Mouse (Mus musculus): ENCODE results near the gene Cyb5d2. TPM values are rescaled to one million over a fixed set of nuclear protein-coding genes. Genes with fewer than 3 reads are reported as not detected.

The Cyb5d2 gene
- polyA plus RNA-seq, 1 experiment from 2014 or later = 5.3 TPM

GRCm38 (mm10) chr11:72814188-72814587, 18.2 kb upstream of the Cyb5d2 start:
- peaks cover 7% of the 10 kb centered on the region for H3K36me3 ChIP-seq (ENCODE audit: control insufficient read depth, insufficient read depth, low read length)
- H3K4me1 ChIP-seq (ENCODE audit: control insufficient read depth, insufficient read depth, low read length) = no peaks in the 10 kb centered on the region
- WGBS = 74% methylated on average over 2 of the region's 2 CpGs

GRCm38 (mm10) chr11:72813687-72814086, 17.7 kb upstream of the Cyb5d2 start:
- Histone ChIP-seq H3K36me3 (ENCODE audit: control insufficient read depth, insufficient read depth, low read length) (peaks cover 4% of the 10 kb centered on the region; the same call in 1 of the 2 replicates), H3K4me3 (ENCODE audit: low read depth, low read length) (no peak overlapping the region), H3K27me3 (ENCODE audit: control insufficient read depth, insufficient read depth, low read length) (no peaks in the 10 kb centered on the region), H3K4me2 (replicated peaks; ENCODE audit: low read depth, low read length) (no peak overlapping the region), H3K27ac (ENCODE audit: low read length) (no peak overlapping the region), H3K4me1 (ENCODE audit: control insufficient read depth, insufficient read depth, low read length) (no peaks in the 10 kb centered on the region), H3K9me3 (ENCODE audit: control insufficient read depth, low read depth, low read length) (no peaks in the 10 kb centered on the region), H3K9ac (replicated peaks; ENCODE audit: low read depth, low read length) (no peak overlapping the region)
- ATAC-seq (ENCODE audit: insufficient number of reproducible peaks, insufficient read depth, low FRiP score, low read depth) = no peak
- 91% methylated on average over 5 of the region's 5 CpGs for WGBS

More at GRCm38 (mm10) chr11:72814188-72814587, 18.2 kb upstream of the Cyb5d2 start:
- Histone ChIP-seq H3K4me2 (replicated peaks; ENCODE audit: low read depth, low read length) (no peak overlapping the region), H3K4me3 (ENCODE audit: low read depth, low read length) (no peak overlapping the region), H3K9ac (replicated peaks; ENCODE audit: low read depth, low read length) (no peak overlapping the region), H3K9me3 (ENCODE audit: control insufficient read depth, low read depth, low read length) (no peaks in the 10 kb centered on the region), H3K27me3 (ENCODE audit: control insufficient read depth, insufficient read depth, low read length) (no peaks in the 10 kb centered on the region), H3K27ac (ENCODE audit: low read length) (no peak overlapping the region)
- ATAC-seq (ENCODE audit: insufficient number of reproducible peaks, insufficient read depth, low FRiP score, low read depth) = no peak

DNA sequence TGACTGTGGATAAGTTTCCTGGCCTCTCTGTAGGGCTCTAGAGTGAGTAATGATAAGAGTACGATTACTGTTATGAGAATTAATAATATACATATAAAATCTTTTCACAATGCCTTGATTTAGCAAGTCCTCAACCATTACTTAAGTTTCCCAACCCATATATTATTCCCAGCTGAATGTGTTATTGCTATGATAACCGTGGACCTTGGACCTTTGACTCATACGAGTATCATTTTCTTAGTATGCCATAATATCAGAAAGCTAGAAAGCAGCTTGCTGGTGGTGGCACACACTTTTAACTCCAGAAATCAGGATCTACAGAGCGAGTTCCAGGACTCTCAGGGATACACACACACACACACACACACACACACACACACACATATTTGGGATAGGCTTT, 12.1 kb upstream of the Cyb5d2 start:
- H3K4me2 ChIP-seq (replicated peaks; ENCODE audit: low read depth, low read length) = no peak overlapping the region
- no peaks in the 10 kb centered on the region for H3K36me3 ChIP-seq (ENCODE audit: control insufficient read depth, insufficient read depth, low read length)
- H3K9ac ChIP-seq (replicated peaks; ENCODE audit: low read depth, low read length) = no peak overlapping the region
- H3K27me3 ChIP-seq (ENCODE audit: control insufficient read depth, insufficient read depth, low read length) = no peaks in the 10 kb centered on the region
- ATAC-seq (ENCODE audit: insufficient number of reproducible peaks, insufficient read depth, low FRiP score, low read depth) = no peak
- no peak overlapping the region for H3K4me3 ChIP-seq (ENCODE audit: low read depth, low read length)
- H3K4me1 ChIP-seq (ENCODE audit: control insufficient read depth, insufficient read depth, low read length) = no peaks in the 10 kb centered on the region
- no peaks in the 10 kb centered on the region for H3K9me3 ChIP-seq (ENCODE audit: control insufficient read depth, low read depth, low read length)
- WGBS = 77% methylated on average over 4 of the region's 4 CpGs
- H3K27ac ChIP-seq (ENCODE audit: low read length) = no peak overlapping the region

GRCm38 (mm10) chr11:72806556-72806955, 10.6 kb upstream of the Cyb5d2 start:
- no peak overlapping the region for H3K4me2 ChIP-seq (replicated peaks; ENCODE audit: low read depth, low read length)
- H3K36me3 ChIP-seq (ENCODE audit: control insufficient read depth, insufficient read depth, low read length) = no peaks in the 10 kb centered on the region
- WGBS = 61% methylated on average over 2 of the region's 2 CpGs
- H3K4me1 ChIP-seq (ENCODE audit: control insufficient read depth, insufficient read depth, low read length) = no peaks in the 10 kb centered on the region
- no peak overlapping the region for H3K9ac ChIP-seq (replicated peaks; ENCODE audit: low read depth, low read length)
- no peak overlapping the region for H3K4me3 ChIP-seq (ENCODE audit: low read depth, low read length)
- no peaks in the 10 kb centered on the region for H3K9me3 ChIP-seq (ENCODE audit: control insufficient read depth, low read depth, low read length)
- no peak for ATAC-seq (ENCODE audit: insufficient number of reproducible peaks, insufficient read depth, low FRiP score, low read depth)
- no peaks in the 10 kb centered on the region for H3K27me3 ChIP-seq (ENCODE audit: control insufficient read depth, insufficient read depth, low read length)
- H3K27ac ChIP-seq (ENCODE audit: low read length) = no peak overlapping the region

- Histone ChIP-seq H3K36me3 (ENCODE audit: control insufficient read depth, insufficient read depth, low read length) (no peaks in the 10 kb centered on the region), H3K4me1 (ENCODE audit: control insufficient read depth, insufficient read depth, low read length) (no peaks in the 10 kb centered on the region), H3K9me3 (ENCODE audit: control insufficient read depth, low read depth, low read length) (no peaks in the 10 kb centered on the region), H3K9ac (replicated peaks; ENCODE audit: low read depth, low read length) (no peak overlapping the region), H3K27me3 (ENCODE audit: control insufficient read depth, insufficient read depth, low read length) (no peaks in the 10 kb centered on the region), H3K4me3 (ENCODE audit: low read depth, low read length) (no peak overlapping the region), H3K4me2 (replicated peaks; ENCODE audit: low read depth, low read length) (no peak overlapping the region), H3K27ac (ENCODE audit: low read length) (no peak overlapping the region)
- 90% methylated on average over 3 of the region's 3 CpGs for WGBS
- ATAC-seq (ENCODE audit: insufficient number of reproducible peaks, insufficient read depth, low FRiP score, low read depth) = no peak
These were observed 9.3 kb upstream of the Cyb5d2 start for GRCm38 (mm10) chr11:72805232-72805631.

DNA sequence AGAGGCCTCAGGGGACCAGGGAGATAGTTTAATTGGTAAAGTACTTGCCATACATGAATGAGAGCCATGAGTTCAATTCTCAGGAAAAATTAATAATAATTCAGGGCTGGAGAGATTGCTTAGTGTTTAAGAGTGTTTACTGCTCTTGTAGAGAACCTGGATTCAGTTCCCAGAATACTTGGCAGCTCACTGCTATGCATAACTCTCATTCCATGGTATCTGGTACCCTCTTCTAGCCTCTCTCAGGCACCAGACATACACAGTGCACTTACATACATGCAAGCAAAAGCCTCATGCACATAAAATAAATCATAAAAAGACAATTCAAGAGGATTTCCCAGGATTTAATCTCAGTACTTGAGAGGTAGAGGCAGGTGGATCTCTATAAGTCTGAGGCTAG, 8.6 kb upstream of the Cyb5d2 start:
- no peaks in the 10 kb centered on the region for H3K27me3 ChIP-seq (ENCODE audit: control insufficient read depth, insufficient read depth, low read length)
- no peak overlapping the region for H3K4me2 ChIP-seq (replicated peaks; ENCODE audit: low read depth, low read length)
- H3K9ac ChIP-seq (replicated peaks; ENCODE audit: low read depth, low read length) = no peak overlapping the region
- no peak overlapping the region for H3K27ac ChIP-seq (ENCODE audit: low read length)
- H3K9me3 ChIP-seq (ENCODE audit: control insufficient read depth, low read depth, low read length) = no peaks in the 10 kb centered on the region
- H3K4me3 ChIP-seq (ENCODE audit: low read depth, low read length) = no peak overlapping the region
- H3K36me3 ChIP-seq (ENCODE audit: control insufficient read depth, insufficient read depth, low read length) = no peaks in the 10 kb centered on the region
- no peak for ATAC-seq (ENCODE audit: insufficient number of reproducible peaks, insufficient read depth, low FRiP score, low read depth)
- H3K4me1 ChIP-seq (ENCODE audit: control insufficient read depth, insufficient read depth, low read length) = no peaks in the 10 kb centered on the region

DNA sequence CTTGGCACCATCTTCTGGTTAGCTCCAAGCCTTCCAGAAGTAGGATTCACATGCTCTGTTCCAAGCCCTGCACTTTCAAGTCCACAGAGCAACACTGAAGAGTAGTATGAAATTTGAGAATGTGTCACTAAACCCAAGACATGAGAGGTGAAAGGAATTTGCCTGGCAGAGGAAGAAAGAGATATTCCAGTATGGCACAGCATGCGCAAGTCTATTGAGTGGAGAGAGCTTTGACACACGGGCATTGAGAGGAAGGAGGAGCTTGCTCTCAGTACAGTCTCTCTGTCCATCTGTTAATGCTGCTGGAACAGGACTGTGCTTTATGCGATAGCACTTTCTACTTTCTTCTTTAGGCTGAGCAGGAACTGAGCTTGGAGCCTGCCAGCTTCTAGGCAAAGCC, 7.1 kb upstream of the Cyb5d2 start:
- no peak for ATAC-seq (ENCODE audit: insufficient number of reproducible peaks, insufficient read depth, low FRiP score, low read depth)
- Histone ChIP-seq H3K4me2 (replicated peaks; ENCODE audit: low read depth, low read length) (no peak overlapping the region), H3K27ac (ENCODE audit: low read length) (no peak overlapping the region), H3K4me1 (ENCODE audit: control insufficient read depth, insufficient read depth, low read length) (no peaks in the 10 kb centered on the region), H3K27me3 (ENCODE audit: control insufficient read depth, insufficient read depth, low read length) (no peaks in the 10 kb centered on the region), H3K9ac (replicated peaks; ENCODE audit: low read depth, low read length) (no peak overlapping the region), H3K4me3 (ENCODE audit: low read depth, low read length) (no peak overlapping the region), H3K36me3 (ENCODE audit: control insufficient read depth, insufficient read depth, low read length) (no peaks in the 10 kb centered on the region), H3K9me3 (ENCODE audit: control insufficient read depth, low read depth, low read length) (no peaks in the 10 kb centered on the region)
- WGBS = 82% methylated on average over 3 of the region's 3 CpGs

GRCm38 (mm10) chr11:72801182-72801581, 5.2 kb upstream of the Cyb5d2 start:
- H3K9me3 ChIP-seq (ENCODE audit: control insufficient read depth, low read depth, low read length) = no peaks in the 10 kb centered on the region
- no peak overlapping the region for H3K9ac ChIP-seq (replicated peaks; ENCODE audit: low read depth, low read length)
- no peak overlapping the region for H3K4me2 ChIP-seq (replicated peaks; ENCODE audit: low read depth, low read length)
- H3K4me3 ChIP-seq (ENCODE audit: low read depth, low read length) = no peak overlapping the region
- no peak for ATAC-seq (ENCODE audit: insufficient number of reproducible peaks, insufficient read depth, low FRiP score, low read depth)
- 0 out of 2 replicates have a peak, but pooled peaks cover 3% of the 10 kb centered on the region for H3K4me1 ChIP-seq (ENCODE audit: control insufficient read depth, insufficient read depth, low read length)
- no peaks in the 10 kb centered on the region for H3K36me3 ChIP-seq (ENCODE audit: control insufficient read depth, insufficient read depth, low read length)
- no peak overlapping the region for H3K27ac ChIP-seq (ENCODE audit: low read length)
- H3K27me3 ChIP-seq (ENCODE audit: control insufficient read depth, insufficient read depth, low read length) = no peaks in the 10 kb centered on the region

GRCm38 (mm10) chr11:72798112-72798511, 2.2 kb upstream of the Cyb5d2 start:
- 0 out of 2 replicates have a peak, but pooled peaks cover 3% of the 10 kb centered on the region for H3K4me1 ChIP-seq (ENCODE audit: control insufficient read depth, insufficient read depth, low read length)
- H3K4me3 ChIP-seq (ENCODE audit: low read depth, low read length) = no peak overlapping the region
- H3K9ac ChIP-seq (replicated peaks; ENCODE audit: low read depth, low read length) = no peak overlapping the region
- H3K27me3 ChIP-seq (ENCODE audit: control insufficient read depth, insufficient read depth, low read length) = no peaks in the 10 kb centered on the region
- no peaks in the 10 kb centered on the region for H3K36me3 ChIP-seq (ENCODE audit: control insufficient read depth, insufficient read depth, low read length)
- no peaks in the 10 kb centered on the region for H3K9me3 ChIP-seq (ENCODE audit: control insufficient read depth, low read depth, low read length)
- ATAC-seq (ENCODE audit: insufficient number of reproducible peaks, insufficient read depth, low FRiP score, low read depth) = no peak
- H3K27ac ChIP-seq (ENCODE audit: low read length) = no peak overlapping the region
- H3K4me2 ChIP-seq (replicated peaks; ENCODE audit: low read depth, low read length) = no peak overlapping the region

Measured in stomach, embryonic 14.5 days (tissue).